Mouse (Mus musculus) G1E-ER4 (cell line): ENCODE measurements around the gene Krtap19-1. TPM values are rescaled to one million over a fixed set of nuclear protein-coding genes. Genes with fewer than 3 reads are reported as not detected.

ENCODE experiments used
- GATA1 ChIP-seq: IDR thresholded peaks from one replicate; pipeline ENCODE4 v1.8.0; 2012; ENCODE audit warnings: low read length, inconsistent platforms
- polyA plus RNA-seq: library from polyadenylated mRNA; stranded (reverse); fragments of >175 nt; gene quantifications from 2 replicates; pipeline ENCODE4 v1.2.3, GENCODE M21; 2012

The Krtap19-1 gene
- polyA plus RNA-seq: not detected in 2 replicates

DNA sequence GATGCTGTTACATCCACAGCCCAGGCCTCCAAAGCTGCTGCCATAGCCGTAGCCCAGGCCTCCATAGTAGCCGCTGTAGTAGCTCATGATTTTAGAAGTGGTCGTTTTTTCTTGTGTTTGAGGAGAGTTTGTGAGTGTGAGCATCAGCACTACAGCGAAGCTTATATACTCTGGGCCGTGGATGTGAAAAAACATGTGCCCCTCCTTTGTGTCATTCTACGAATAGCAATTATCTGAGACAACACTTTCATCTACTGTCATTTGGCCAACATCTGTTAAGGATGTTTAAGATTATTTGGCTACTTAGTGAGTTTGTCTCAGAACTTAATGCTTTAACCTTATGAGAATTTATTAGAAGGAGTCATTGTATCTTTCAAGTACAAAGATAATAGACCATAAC lies at the start of gene Krtap19-1:
Krtap19-1 (minus strand) TSS at position 101 of the 400 bp plus-strand sequence.
- no peak for TF ChIP-seq GATA1

DNA sequence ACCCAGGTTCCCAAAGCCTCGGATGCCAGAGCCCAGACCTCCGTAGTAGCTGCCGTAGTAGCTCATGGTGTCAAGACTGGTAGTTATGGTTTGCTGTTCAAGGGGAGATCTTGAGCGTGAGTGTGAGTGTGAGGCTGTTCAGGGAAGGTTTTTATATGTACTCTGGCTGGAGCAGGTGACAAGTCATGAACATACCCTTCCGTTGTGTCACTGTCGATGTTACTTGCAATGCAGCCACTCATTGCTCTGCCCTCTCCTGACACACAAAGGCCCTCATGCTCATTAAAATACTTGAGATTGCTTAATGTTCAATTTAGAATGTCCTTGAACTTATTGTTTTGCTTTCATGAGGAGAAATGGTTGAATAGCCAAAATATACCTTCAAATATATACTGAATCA lies 27.1 kb upstream of the Krtap19-1 start, which contains the start of gene Krtap19-5:
Krtap19-5 (minus strand) TSS at position 101 of the 400 bp plus-strand sequence.
- TF ChIP-seq GATA1: no peak

DNA sequence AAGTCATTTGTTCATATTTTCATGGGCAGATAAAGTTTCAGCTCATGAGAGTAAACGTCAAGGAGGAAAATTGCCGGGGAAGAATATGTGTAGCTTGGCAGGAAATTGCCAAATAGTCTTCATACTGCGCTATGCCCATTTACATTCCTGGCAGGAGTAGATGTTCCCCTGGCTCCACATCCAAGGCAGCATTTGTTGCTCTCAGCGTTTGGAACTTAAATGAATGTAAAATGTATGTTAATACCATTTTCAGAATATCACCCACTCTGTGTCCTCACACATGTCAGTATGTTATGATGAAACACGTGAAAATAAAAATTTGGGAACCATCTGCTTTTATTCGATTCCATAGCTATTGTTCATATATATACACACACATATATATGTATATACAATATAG lies 17.7 kb upstream of the Krtap19-1 start:
- no peak for TF ChIP-seq GATA1

DNA sequence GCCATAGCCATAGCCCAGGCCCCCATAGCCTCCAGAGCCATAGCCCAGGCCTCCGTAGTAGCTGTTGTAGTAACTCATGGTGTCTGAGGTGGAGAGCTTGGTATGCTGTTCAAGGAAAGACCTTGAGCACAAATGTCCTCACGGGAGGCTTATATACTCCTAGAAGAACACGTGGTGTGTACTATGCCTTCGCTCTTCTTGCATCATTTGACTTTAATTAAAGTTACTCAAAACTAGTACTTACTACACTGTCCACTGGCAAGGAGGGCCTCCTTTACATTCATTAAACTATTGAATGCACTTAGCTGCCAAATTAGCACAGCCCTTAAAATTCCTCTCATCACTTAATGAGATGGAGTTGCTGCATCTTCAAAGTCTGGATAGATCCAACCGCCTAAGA lies 15.8 kb upstream of the Krtap19-1 start, which contains the start of gene Krtap19-4:
Krtap19-4 (minus strand) TSS at position 101 of the 400 bp plus-strand sequence.
- TF ChIP-seq GATA1: no peak

DNA sequence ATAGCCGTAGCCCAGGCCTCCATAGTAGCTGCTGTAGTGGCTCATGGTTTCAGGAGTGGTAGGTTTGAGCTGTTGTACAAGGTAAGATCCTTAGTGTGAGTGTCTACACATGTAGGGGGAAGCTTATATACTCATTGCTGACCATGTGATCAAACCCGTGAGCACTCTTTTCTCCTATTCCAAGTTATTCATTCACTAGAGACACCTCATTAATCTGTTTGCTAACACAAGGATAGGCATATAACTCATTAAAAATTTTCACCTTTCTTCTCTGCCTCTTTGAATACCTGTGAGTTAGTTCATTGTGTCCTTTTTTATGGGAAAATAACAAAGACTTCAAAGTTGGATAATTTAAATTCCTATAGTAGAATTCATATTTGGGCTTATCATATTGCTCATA lies 8.7 kb upstream of the Krtap19-1 start, which contains the start of gene Krtap19-3:
Krtap19-3 (minus strand) TSS at position 101 of the 400 bp plus-strand sequence.
- TF ChIP-seq GATA1: no peak

DNA sequence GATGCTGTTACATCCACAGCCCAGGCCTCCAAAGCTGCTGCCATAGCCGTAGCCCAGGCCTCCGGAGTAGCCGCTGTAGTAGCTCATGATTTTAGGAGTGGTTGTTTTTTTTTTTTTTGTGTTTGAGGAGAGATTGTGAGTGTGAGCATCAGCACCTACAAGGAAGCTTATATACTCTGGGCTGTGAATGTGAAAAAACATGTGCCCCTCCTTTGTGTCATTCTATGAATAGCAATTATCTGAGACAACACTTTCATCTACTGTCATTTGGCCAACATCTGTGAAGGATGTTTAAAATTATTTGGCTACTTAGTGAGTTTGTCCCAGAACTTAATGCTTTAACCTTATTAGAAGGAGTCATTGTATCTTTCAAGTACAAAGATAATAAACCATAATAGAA lies 5.0 kb upstream of the Krtap19-1 start, which contains the start of gene Krtap19-2:
Krtap19-2 (minus strand) TSS at position 101 of the 400 bp plus-strand sequence.
- no peak for TF ChIP-seq GATA1

DNA sequence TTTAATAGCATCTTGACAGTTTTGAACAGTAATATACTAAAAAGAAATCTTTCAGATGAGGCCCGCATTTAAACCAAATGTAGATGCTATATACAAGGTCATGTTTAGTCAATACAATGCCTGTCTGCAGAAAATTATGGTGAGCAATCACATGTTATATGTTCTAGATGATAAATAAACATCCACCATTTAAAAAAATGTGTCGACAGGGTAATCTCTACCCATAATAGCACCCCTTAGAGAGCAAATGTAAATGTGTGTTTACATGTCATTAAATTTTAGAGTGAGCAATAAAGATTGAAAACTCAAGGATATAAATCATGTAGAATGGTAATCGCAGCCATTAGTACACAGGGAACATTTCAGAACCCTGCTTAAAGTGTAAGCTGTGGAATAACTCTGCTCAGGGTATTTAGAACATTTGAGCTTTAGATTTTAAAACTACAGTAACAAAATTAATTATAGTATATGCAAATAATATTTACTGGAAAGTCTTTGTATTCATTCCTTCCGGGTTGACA lies 4.3 kb downstream of the Krtap19-1 start:
- no peak for TF ChIP-seq GATA1

DNA sequence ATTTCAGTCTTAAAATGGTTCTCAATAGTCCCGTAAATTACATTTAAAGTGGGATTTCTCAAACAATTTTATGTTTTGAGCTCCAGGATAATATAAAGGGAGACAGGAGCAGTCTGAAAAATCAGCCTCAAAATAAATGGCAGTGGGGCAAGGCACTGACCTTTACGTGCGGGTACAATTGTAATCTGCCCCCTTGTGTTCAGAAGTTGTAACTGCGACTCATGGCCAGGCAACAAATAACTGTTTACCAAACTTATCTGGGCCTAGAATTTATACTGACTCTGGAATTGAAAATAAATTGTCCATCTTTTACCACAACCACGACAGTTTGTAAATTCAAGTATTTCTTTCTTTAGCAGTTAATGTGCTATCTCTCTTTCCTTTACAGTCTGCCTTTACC lies 17.8 kb downstream of the Krtap19-1 start:
- no peak for TF ChIP-seq GATA1

DNA sequence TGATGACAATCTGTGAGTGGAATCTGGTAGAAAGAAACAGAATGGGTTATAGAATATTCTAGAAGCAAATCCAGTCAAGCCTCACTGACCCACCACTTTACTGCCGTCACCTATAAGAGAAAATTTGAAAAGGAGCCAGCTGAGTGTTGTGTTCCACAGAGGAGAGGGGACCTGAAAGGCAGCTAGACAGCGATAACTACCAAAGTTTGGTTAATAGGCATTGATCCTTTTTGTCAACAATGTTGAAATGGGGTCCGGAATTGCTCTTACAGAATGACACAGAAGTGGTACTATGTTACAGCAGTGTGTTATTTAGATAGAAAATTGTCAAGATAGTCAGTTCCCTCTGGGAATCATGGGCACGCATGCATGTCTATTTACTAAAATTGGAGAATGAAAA lies 20.7 kb downstream of the Krtap19-1 start:
- no peak for TF ChIP-seq GATA1

DNA sequence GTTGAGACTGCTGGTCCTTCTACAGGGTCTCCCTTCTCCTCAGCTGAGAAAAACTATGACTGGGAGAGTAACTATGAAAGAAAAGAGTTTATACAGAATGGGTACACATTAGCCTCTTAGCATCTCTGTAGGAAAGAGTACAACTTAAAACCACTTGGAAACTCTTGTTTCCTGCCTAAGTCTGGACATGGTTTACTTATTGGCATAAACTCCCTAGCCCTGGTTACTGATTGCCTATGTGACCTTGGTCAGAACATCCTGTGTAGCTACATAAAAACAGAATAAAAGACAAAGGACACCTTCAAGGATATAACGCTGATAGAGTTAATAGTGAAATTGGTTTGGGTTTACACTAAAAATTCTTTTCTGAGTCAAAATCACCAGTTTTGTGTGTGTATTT lies 21.8 kb downstream of the Krtap19-1 start:
- no peak for TF ChIP-seq GATA1

DNA sequence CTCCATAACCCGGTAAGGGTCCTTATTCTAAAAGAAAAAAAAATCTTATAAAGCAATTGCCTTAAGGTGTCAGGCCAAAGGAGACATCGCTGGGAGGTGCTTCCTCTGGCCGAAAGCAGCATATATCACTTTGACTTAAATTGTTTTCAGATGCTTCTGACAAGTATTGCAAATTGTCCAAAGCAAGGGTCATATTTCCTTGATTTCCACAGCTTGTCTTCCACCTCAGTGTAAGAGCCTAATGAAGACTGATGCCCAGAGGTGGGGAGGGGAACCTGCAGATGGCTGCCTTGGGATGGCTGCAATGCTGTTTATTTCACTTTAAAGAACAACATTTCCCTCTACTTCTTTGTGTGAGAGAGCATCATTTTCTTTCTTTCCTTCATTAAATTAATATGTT lies 42.2 kb downstream of the Krtap19-1 start:
- TF ChIP-seq GATA1: no peak

DNA sequence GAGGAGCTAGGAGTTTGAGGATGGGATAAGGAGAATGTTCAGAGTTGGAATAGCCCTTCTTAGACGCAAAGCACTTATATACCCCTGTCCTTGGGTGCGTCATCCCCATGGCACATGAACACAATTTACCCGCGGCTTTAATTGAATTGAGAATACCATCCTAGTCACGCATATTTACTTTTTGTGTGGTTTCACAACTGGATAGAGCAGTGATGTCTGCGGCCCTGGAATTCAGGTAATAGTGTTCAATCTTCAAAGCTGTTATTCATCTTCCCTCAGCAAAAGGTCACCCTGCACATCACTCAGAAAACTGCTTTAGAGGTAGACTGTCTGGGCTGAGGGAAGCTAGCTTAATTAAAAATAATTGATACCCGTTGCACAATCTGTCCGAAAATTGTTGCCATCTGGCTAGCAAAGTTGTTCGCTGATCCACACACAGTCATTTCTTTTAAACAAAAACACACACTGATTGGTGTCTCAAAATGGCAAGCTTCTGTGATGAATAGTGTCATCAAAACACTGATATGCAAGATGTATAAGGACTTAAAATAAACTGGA lies 43.0 kb downstream of the Krtap19-1 start, which contains the start of gene Krtap14:
Krtap14 (minus strand) TSS at position 51 of the 558 bp plus-strand sequence.
- TF ChIP-seq GATA1: no peak

DNA sequence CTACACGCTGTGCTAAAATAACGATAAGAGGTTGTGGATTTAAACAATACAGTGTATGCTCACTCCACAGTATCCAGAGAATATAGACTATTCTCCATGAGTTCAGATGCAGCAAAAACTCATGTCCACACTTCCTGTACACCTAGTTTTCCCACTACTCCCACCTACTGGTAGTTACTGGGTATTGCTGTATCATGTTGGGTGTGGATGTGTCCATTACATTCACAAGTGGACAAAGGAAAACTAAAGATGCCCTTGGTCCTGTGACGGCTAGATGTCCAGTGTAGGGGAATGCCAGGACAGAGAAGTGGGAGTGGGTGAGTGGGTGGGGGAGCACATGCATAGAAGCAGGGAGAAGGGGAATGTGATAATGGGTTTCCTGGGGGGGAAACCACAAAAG lies 45.5 kb downstream of the Krtap19-1 start:
- no peak for TF ChIP-seq GATA1

DNA sequence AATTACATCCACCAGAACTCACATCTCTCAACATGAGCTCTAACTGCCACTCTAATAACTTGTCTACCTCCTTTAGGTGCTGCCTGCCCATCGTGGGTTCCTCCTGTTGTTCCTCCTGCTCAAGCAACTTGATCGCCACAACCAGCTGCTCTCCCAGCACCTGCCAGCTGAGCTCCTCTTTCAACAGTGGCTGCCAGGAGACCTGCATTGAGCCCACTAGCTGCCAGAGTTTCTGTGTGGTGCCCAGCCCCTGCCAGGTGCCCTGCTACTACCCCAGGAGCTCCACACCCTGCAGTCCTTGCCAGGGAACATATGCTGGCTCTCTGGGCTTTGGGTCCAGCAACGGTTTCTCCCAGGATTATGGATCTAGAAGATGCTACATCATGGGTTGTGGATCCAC lies 49.1 kb downstream of the Krtap19-1 start, which contains the start of gene Krtap15:
Krtap15 (plus strand) TSS at position 150 of the 400 bp plus-strand sequence.
- TF ChIP-seq GATA1: no peak

Other genes with a start within 250 kb of the Krtap19-1 start
- not detected in 2 replicates for gene 2310079G19Rik, start 241.7 kb downstream of the Krtap19-1 start, polyA plus RNA-seq
- gene Krtap26-1, start 221.6 kb downstream of the Krtap19-1 start, polyA plus RNA-seq: not detected in 2 replicates
- not detected in 2 replicates for gene Krtap27-1, start 197.7 kb downstream of the Krtap19-1 start, polyA plus RNA-seq
- not detected in 2 replicates for gene 2310061N02Rik, start 161.4 kb downstream of the Krtap19-1 start, polyA plus RNA-seq
- gene Krtap13-1, start 140.5 kb downstream of the Krtap19-1 start, polyA plus RNA-seq: not detected in 2 replicates
- not detected in 2 replicates for gene Krtap13, start 117.8 kb downstream of the Krtap19-1 start, polyA plus RNA-seq
- not detected in 2 replicates for gene 2310034C09Rik, start 110.6 kb downstream of the Krtap19-1 start, polyA plus RNA-seq
- gene 2310057N15Rik, start 95.2 kb downstream of the Krtap19-1 start, polyA plus RNA-seq: not detected in 2 replicates
- not detected in 2 replicates for gene Gm5965, start 91.5 kb downstream of the Krtap19-1 start, polyA plus RNA-seq
- gene Gm20741, start 57.2 kb downstream of the Krtap19-1 start, polyA plus RNA-seq: not detected in 2 replicates
- not detected in 2 replicates for gene Krtap15, start 49.2 kb downstream of the Krtap19-1 start, polyA plus RNA-seq
- gene Krtap14, start 43.3 kb downstream of the Krtap19-1 start, polyA plus RNA-seq: not detected in 2 replicates
- gene Krtap19-2, start 4.9 kb upstream of the Krtap19-1 start, polyA plus RNA-seq: not detected in 2 replicates
- not detected in 2 replicates for gene Krtap19-3, start 8.6 kb upstream of the Krtap19-1 start, polyA plus RNA-seq
- gene Krtap19-4, start 15.7 kb upstream of the Krtap19-1 start, polyA plus RNA-seq: not detected in 2 replicates
- not detected in 2 replicates for gene Krtap19-5, start 27.0 kb upstream of the Krtap19-1 start, polyA plus RNA-seq
- gene Krtap19-9b, start 62.9 kb upstream of the Krtap19-1 start, polyA plus RNA-seq: not detected in 2 replicates
- gene Krtap16-3, start 93.5 kb upstream of the Krtap19-1 start, polyA plus RNA-seq: not detected in 2 replicates
- not detected in 2 replicates for gene Krtap22-2, start 141.3 kb upstream of the Krtap19-1 start, polyA plus RNA-seq
- gene Gm10229, start 145.9 kb upstream of the Krtap19-1 start, polyA plus RNA-seq: not detected in 2 replicates
- gene Krtap6-1, start 162.3 kb upstream of the Krtap19-1 start, polyA plus RNA-seq: not detected in 2 replicates
- not detected in 2 replicates for gene Gm10228, start 172.1 kb upstream of the Krtap19-1 start, polyA plus RNA-seq
- gene Krtap6-5, start 178.5 kb upstream of the Krtap19-1 start, polyA plus RNA-seq: not detected in 2 replicates
- gene 1110025L11Rik, start 194.6 kb upstream of the Krtap19-1 start, polyA plus RNA-seq: not detected in 2 replicates
- gene Krtap6-3, start 214.6 kb upstream of the Krtap19-1 start, polyA plus RNA-seq: not detected in 2 replicates